In the genomic region with DNA sequence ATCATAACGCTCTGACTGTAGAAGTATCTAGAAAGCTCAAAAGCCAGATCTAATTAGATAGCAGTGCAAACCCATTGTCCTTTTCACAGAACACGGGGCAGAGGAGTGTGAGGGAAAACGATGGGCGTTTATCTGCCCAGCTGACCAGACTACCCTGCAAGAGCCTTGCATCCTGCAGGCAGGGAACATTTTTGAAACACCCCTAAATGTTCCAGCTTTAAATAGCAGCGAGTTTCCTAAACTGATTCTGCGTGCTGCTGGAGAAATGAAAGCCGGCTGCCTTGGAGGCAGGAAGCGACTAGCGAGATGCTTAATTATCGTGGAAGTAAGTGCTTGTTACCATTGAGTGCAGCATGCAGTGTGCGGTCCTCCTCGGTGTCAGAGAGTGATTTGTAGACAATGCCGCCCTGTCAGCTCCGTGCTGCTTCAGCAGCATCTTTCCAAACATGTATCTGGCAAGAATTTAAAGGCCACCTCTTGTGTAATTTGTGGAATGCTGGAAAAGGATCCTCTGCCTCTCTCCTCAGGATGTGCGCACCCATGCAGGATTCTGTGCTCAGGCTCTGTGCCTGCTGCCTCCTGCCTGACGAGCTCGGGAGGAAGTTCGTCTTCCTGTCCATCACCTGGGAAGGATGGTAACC, we compare ENCODE assay signal across 9 mouse cellular contexts.
DNase-seq lines count a peak whose midpoint lies in the region; ATAC-seq and TF ChIP-seq lines count a peak whose summit lies in the region.
"Had no signal": no experiment of that assay in that cellular context is flagged by ENCODE, and none has a peak within 500 bp of the region (broad histone marks: within the 10 kb centered on the region; RNA-seq: fewer than 3 reads in every experiment).

No protein-coding gene starts in this region.

- H3K9ac ChIP-seq in hindbrain, postnatal 0 days (replicated peaks; ENCODE audit: low read length), result peak overlapping the region; percentile 47
- peak overlapping the region; percentile 52 for H3K9ac ChIP-seq in neural tube, embryonic 13.5 days

- peak overlapping the region; percentile 54 for H3K4me2 ChIP-seq in hindbrain, postnatal 0 days (ENCODE audit: low read depth, low read length)
- H3K4me2 ChIP-seq in neural tube, embryonic 13.5 days, result peak overlapping the region; percentile 52

- no peaks in the 10 kb centered on the region for H3K27me3 ChIP-seq in hindbrain, postnatal 0 days (ENCODE audit: insufficient read depth, low read length)
- no peaks in the 10 kb centered on the region for H3K27me3 ChIP-seq in limb, embryonic 10.5 days (ENCODE audit: low read depth, poor library complexity, severe bottlenecking)
- H3K27me3 ChIP-seq in neural tube, embryonic 13.5 days, result no peaks in the 10 kb centered on the region

- WGBS in hindbrain, postnatal 0 days, result 6% methylated on average over 18 of the region's 18 CpGs
- 41% methylated on average over 18 of the region's 18 CpGs for WGBS in limb, embryonic 10.5 days
- WGBS in neural tube, embryonic 13.5 days, result 31% methylated on average over 18 of the region's 18 CpGs

- no peaks in the 10 kb centered on the region for H3K9me3 ChIP-seq in hindbrain, postnatal 0 days (ENCODE audit: low read length)
- no peaks in the 10 kb centered on the region for H3K9me3 ChIP-seq in limb, embryonic 10.5 days (replicated peaks)
- H3K9me3 ChIP-seq in neural tube, embryonic 13.5 days, result no peaks in the 10 kb centered on the region

- H3K4me1 ChIP-seq in hindbrain, postnatal 0 days (ENCODE audit: insufficient read depth, low read length), result peaks cover 5% of the 10 kb centered on the region; the same call in 1 of the 2 replicates
- H3K4me1 ChIP-seq in limb, embryonic 10.5 days, result peaks cover 24% of the 10 kb centered on the region
- H3K4me1 ChIP-seq in neural tube, embryonic 13.5 days (replicated peaks), result peaks cover 29% of the 10 kb centered on the region

- peak overlapping the region; percentile 26 for H3K4me3 ChIP-seq in hindbrain, postnatal 0 days (ENCODE audit: low read length)
- H3K4me3 ChIP-seq in limb, embryonic 10.5 days, result peak overlapping the region; percentile 26; the same call in 1 of the 2 replicates
- H3K4me3 ChIP-seq in neural tube, embryonic 13.5 days, result peak overlapping the region; percentile 16
- H3K4me3 ChIP-seq: erythroblast, embryonic 14.5 days had no signal

- DNase-seq in layer of hippocampus, adult 18-20 months (ENCODE audit: low spot score in 2 of 2), result peak; percentile 47 to 70
- DNase-seq in layer of hippocampus, postnatal 25 days (ENCODE audit: extremely low spot score in 1 of 2, low spot score in 1 of 2), result no peak
- peak; percentile 41 to 64 for DNase-seq in frontal cortex, adult 2 months (ENCODE audit: extremely low spot score in 1 of 2, low spot score in 1 of 2)
- DNase-seq in hindbrain, postnatal 0 days (ENCODE audit: low spot score), result peak; percentile 61
- no peak for DNase-seq in limb, embryonic 10.5 days (ENCODE audit: low spot score)
- DNase-seq in B cell, adult 2 months, result no peak
- DNase-seq in spleen, postnatal 4 days (ENCODE audit: low spot score in 2 of 2), result no peak

- H3K36me3 ChIP-seq in hindbrain, postnatal 0 days (ENCODE audit: insufficient read depth, low read length), result no peaks in the 10 kb centered on the region
- H3K36me3 ChIP-seq in limb, embryonic 10.5 days, result peaks cover 16% of the 10 kb centered on the region
- no peaks in the 10 kb centered on the region for H3K36me3 ChIP-seq in neural tube, embryonic 13.5 days

- TF ChIP-seq CTCF in hindbrain, postnatal 0 days (IDR thresholded peaks at IDR 0.05; ENCODE audit: low read depth), result no peak

- H3K27ac ChIP-seq in hindbrain, postnatal 0 days, result peak overlapping the region; percentile 62
- H3K27ac ChIP-seq in limb, embryonic 10.5 days, result no peak overlapping the region
- H3K27ac ChIP-seq in neural tube, embryonic 13.5 days (replicated peaks), result peak overlapping the region; percentile 63

- ATAC-seq in hindbrain, postnatal 0 days, result peak; percentile 66
- ATAC-seq in neural tube, embryonic 13.5 days (ENCODE audit: low read depth), result peak; percentile 40; the same call in 1 of the 2 replicates

Comparison
In these comparisons a context has a peak if more than half of its experiments do, and no peak if none do; other contexts are left out.
1. DNase-seq: peak in layer of hippocampus, adult 18-20 months (2 of 2), frontal cortex, adult 2 months (2 of 2) and hindbrain, postnatal 0 days (single experiment); none in layer of hippocampus, postnatal 25 days (0 of 2), limb, embryonic 10.5 days (single experiment), B cell, adult 2 months (0 of 2) and spleen, postnatal 4 days (0 of 2).
2. Peak in every context shown above with its lines, with median percentiles within 50 percentile points of each other: H3K4me3 ChIP-seq.